Mouse (Mus musculus) heart, embryonic 10.5 days (tissue): Measurements from ENCODE around the gene Mrpl35. TPM values are rescaled to one million over a fixed set of nuclear protein-coding genes. Genes with fewer than 3 reads are reported as not detected.
"Not testable (repeated sequence)": the region's sequence is repeated elsewhere in the genome, so short reads cannot be mapped to it uniquely, and the experiment has no call there.

ENCODE experiments used
- DNase-seq: peaks from one replicate; pipeline ENCODE4 v3.0.0-alpha.2; 2017; ENCODE audit warnings: low spot score
- H3K27ac ChIP-seq: fragments of 300-500 bp; sonication (generic); 2 replicates; pipeline ENCODE4 v1.5.1; 2016; ENCODE audit warnings: mild to moderate bottlenecking
- H3K27me3 ChIP-seq: fragments of 300-500 bp; sonication (generic); 2 replicates; pipeline ENCODE4 v1.6.1; 2016; ENCODE audit warnings: mild to moderate bottlenecking; ENCODE audit not compliant: poor library complexity, insufficient read depth, severe bottlenecking
- H3K36me3 ChIP-seq: fragments of 300-500 bp; sonication (generic); 2 replicates; pipeline ENCODE4 v1.6.1; 2016; ENCODE audit warnings: mild to moderate bottlenecking, moderate library complexity
- H3K4me1 ChIP-seq: fragments of 300-500 bp; sonication (generic); 2 replicates; pipeline ENCODE4 v1.6.1; 2016; ENCODE audit warnings: mild to moderate bottlenecking
- H3K4me3 ChIP-seq: fragments of 300-500 bp; sonication (generic); 2 replicates; pipeline ENCODE4 v1.5.1; 2016; ENCODE audit warnings: mild to moderate bottlenecking, moderate library complexity
- H3K9me3 ChIP-seq: fragments of 300-500 bp; sonication (generic); 2 replicates; pipeline ENCODE4 v1.6.1; 2016; ENCODE audit warnings: mild to moderate bottlenecking, moderate library complexity
- WGBS: fragments of 180-500 bp; shearing (Covaris S2); methylation state at CpG from one replicate; pipeline ENCODE4 v1.1.7; 2016; 5-methylcytosine and 5-hydroxymethylcytosine counted together
- polyA plus RNA-seq: library from polyadenylated mRNA; unstranded; fragments of >200 nt; fragmentation: Nextera tagmentation; extraction: Ambion mirVana; gene quantifications from 2 replicates; pipeline ENCODE4 v1.2.1, GENCODE M21; 2016

The Mrpl35 gene
- polyA plus RNA-seq: 64.7 and 68.8 TPM in 2 replicates

DNA sequence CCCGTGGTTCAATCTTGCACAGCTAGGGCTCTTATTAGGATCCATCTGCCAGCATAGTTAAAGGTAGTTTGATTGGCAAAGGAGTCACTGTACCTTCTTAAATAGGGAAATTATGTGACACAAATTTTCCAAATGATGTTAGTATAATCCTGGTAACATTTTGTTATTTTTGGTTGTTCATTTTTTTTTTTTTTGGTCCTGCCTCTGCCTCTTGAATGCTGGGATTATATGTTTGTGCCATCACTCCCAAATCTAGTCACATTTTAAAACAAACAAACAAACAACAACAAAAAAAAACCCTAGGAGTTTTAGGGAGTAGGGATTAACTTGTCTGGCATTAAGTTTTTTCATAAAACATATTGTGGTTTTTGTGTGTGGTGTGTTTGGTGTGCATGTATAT, at the start of gene Mrpl35:
Gene Mrpl35, minus strand, starts transcription at position 101 of the 400 bp plus-strand sequence.
- WGBS: 35% methylated on average over 1 of the region's 1 CpGs
- DNase-seq: no peak

DNA sequence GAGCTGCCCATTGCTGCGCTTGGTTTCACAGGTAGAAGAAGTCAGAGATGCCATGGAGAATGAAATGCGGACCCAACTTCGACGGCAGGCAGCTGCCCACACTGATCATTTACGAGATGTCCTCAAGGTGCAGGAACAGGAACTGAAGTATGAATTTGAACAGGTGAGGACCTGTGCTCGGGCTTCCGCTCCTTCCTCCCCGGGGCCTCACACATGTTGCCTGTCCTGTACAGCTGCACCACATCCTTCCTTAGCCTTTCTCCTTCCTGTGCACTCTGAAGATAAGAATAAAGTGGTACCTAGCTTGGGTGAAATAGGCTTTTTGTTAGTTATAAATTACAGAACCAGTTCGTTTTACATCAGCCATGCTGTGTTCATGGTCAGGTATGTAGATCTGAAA, 44.6 kb upstream of the Mrpl35 start:
- Histone ChIP-seq H3K27me3 (no peaks in the 10 kb centered on the region), H3K4me1 (no peaks in the 10 kb centered on the region), H3K27ac (no peak overlapping the region), H3K4me3 (no peak overlapping the region), H3K36me3 (peaks cover 85% of the 10 kb centered on the region), H3K9me3 (no peaks in the 10 kb centered on the region)
- DNase-seq: no peak
- 95% methylated on average over 9 of the region's 9 CpGs for WGBS

More for the DNA sequence above, at the start of gene Mrpl35:
- no peaks in the 10 kb centered on the region for H3K27me3 ChIP-seq
- no peak within 1 kb of the TSS for H3K27ac ChIP-seq
- H3K36me3 ChIP-seq: no peaks in the 10 kb centered on the region
- H3K4me1 ChIP-seq: peaks cover 7% of the 10 kb centered on the region; the same call in 1 of the 2 replicates
- no peaks in the 10 kb centered on the region for H3K9me3 ChIP-seq
- no peak within 1 kb of the TSS for H3K4me3 ChIP-seq

DNA sequence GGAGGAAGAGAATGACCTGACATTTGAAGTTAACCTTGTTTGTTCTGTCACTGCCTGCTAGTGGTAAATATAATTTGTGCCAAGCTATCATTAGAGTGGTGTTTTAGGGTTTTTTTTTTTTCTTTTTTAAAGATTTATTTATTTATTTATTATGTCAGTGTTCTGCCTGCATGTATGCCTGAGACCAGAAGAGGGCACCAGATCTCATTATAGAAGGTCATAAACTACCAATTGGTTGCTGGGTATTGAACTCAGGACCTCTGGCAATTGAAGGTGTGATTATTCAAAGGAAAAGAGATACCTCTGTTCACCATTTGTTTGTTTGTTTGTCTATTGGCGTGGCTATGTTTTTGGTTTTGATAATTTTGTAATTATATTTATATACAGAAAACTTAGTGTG, 42.0 kb upstream of the Mrpl35 start:
- no peak for DNase-seq
- no peaks in the 10 kb centered on the region for H3K9me3 ChIP-seq
- peaks cover 86% of the 10 kb centered on the region for H3K36me3 ChIP-seq
- no peak overlapping the region for H3K4me3 ChIP-seq
- H3K27me3 ChIP-seq: no peaks in the 10 kb centered on the region
- no peak overlapping the region for H3K27ac ChIP-seq
- no peaks in the 10 kb centered on the region for H3K4me1 ChIP-seq
- 79% methylated on average over 1 of the region's 1 CpGs for WGBS

DNA sequence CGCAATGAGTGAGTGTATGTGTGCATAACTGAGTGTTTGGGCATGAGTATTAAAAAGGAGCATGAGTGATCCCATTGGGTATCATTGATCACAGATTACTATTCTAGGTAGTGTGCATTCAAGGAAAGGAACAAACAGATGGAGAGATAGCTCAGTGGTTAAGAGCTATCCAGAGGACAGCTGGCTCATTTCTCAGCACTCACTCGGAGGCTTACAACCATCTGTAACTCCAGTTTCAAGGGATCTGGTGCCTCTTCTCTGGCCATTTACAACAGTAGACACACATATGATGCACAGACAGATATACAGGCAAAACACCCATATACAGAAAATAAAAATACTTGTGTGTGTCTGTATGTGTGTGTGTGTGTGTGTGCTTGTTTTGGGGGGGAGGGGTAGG, 41.0 kb upstream of the Mrpl35 start:
- H3K4me1 ChIP-seq: no peaks in the 10 kb centered on the region
- H3K36me3 ChIP-seq: peaks cover 86% of the 10 kb centered on the region
- 93% methylated on average over 2 of the region's 2 CpGs for WGBS
- no peak overlapping the region for H3K4me3 ChIP-seq
- no peak overlapping the region for H3K27ac ChIP-seq
- no peaks in the 10 kb centered on the region for H3K9me3 ChIP-seq
- no peaks in the 10 kb centered on the region for H3K27me3 ChIP-seq
- DNase-seq: no peak

DNA sequence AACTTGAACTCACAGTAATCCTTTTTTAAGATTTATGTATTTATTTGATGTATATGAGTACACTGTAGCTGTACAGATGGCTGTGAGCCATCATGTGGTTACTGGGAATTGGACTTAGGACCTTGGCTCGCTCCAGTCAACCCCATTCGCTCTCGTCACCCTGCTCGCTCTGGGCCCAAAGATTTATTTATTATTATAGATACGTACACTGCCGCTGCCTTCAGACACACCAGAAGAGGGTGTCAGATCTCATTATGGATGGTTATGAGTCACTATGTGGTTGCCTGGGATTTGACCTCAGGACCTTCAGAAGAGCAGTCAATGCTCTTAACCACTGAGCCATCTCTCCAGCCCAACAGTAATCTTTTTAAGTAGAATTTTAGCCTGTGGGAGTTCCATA, 20.1 kb upstream of the Mrpl35 start:
- not testable (repeated sequence) for H3K4me1 ChIP-seq, H3K9me3 ChIP-seq, H3K4me3 ChIP-seq, H3K27ac ChIP-seq, H3K27me3 ChIP-seq, DNase-seq
- H3K36me3 ChIP-seq: peaks cover 57% of the 10 kb centered on the region
- 95% methylated on average over 6 of the region's 6 CpGs for WGBS

DNA sequence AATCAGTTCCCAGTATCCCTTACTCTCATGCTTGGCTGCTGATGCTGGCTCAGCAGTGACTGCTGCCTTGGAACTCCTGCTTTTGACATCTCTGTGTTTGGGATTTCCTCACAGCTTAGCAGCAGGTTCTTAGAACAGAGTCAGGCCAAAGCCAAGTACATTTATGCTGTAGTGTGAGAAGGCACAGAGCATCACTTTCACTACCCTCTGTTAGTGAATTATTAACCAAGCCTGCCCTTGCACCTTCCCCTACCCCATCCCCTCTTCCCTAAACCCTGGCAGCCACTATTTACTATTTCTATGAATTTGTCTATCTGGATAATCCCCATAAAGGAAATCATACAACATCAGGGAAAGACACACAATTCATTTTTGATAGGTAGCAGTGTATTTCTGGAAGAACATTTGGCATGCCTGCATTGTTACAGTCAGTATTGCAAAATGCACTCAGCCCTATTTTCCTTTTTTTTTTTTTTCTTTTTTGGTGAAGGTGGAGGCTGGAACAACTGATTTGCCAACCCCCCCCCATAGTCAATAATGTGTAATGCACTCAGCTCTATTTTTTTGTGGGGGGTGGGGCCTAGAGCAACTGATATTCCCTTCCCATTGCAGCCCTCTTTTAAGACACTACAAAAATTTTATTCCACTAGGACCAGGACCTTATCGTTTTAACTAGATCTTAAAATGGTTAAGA, 14.0 kb upstream of the Mrpl35 start:
- Histone ChIP-seq H3K36me3 (peaks cover 25% of the 10 kb centered on the region), H3K4me1 (no peaks in the 10 kb centered on the region), H3K27ac (no peak overlapping the region), H3K9me3 (no peaks in the 10 kb centered on the region), H3K4me3 (no peak overlapping the region), H3K27me3 (no peaks in the 10 kb centered on the region)
- 93% methylated on average over 1 of the region's 1 CpGs for WGBS
- DNase-seq: no peak

GRCm38 (mm10) chr6:71839815-71840214, 13.0 kb upstream of the Mrpl35 start:
- Histone ChIP-seq H3K36me3 (peaks cover 24% of the 10 kb centered on the region), H3K4me1 (no peaks in the 10 kb centered on the region), H3K27ac (no peak overlapping the region), H3K4me3 (no peak overlapping the region), H3K27me3 (no peaks in the 10 kb centered on the region), H3K9me3 (no peaks in the 10 kb centered on the region)
- no peak for DNase-seq

GRCm38 (mm10) chr6:71836811-71837210, 10.0 kb upstream of the Mrpl35 start:
- no peaks in the 10 kb centered on the region for H3K9me3 ChIP-seq
- 61% methylated on average over 2 of the region's 2 CpGs for WGBS
- DNase-seq: no peak
- peaks cover 30% of the 10 kb centered on the region for H3K36me3 ChIP-seq
- no peak overlapping the region for H3K4me3 ChIP-seq
- no peak overlapping the region for H3K27ac ChIP-seq
- H3K27me3 ChIP-seq: no peaks in the 10 kb centered on the region
- H3K4me1 ChIP-seq: peaks cover 8% of the 10 kb centered on the region

GRCm38 (mm10) chr6:71831581-71831960, 4.8 kb upstream of the Mrpl35 start:
- DNase-seq: peak; percentile 99
- Histone ChIP-seq H3K36me3 (peaks cover 26% of the 10 kb centered on the region), H3K4me3 (peak overlapping the region; percentile 83), H3K9me3 (no peaks in the 10 kb centered on the region), H3K27me3 (no peaks in the 10 kb centered on the region), H3K27ac (peak overlapping the region; percentile 93), H3K4me1 (peaks cover 8% of the 10 kb centered on the region)
- under 1% methylated on average over 21 of the region's 21 CpGs for WGBS

DNA sequence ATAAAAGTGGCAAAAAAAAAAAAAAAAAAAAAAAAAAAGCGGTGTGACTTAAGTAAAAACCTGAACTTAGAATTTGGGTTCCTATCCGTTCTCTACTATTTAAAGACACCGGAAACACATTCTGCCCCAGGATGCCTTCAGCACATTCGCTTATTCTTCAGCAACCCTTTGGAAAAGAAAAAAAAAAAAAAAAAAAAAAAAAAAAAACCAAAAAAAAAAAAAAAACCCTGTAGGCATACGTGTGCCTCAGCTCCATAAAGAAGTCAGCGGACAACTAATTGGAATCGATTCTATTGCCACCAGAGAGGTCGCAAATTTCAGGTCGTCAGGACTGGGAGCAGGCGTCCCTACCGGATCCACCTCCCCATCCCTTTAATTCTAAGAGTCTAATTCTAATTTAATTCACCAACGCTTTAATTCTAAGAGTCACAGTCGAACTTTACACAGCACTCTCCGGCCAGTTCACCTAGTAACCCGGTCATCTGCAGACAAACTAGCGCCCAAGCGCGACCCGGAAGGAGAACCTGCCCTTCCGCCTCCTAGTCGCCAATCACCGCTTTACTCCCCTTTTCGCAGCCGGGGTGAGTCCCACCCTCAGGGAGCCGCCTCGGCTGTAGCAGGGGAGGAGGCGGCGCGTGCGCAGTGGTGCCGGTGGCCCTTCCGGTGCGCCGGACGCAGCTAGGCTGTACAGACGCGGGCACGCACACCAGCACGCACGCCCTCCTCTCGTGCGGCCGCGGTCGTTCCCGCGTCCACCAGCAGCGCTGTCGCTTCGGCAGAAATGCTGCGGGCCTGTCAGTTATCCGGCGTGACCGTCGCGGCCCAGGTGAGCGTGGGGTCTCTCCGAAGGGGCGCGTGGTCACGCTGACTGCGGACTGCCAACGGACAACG, 4.2 kb upstream of the Mrpl35 start, which contains the start of gene Immt:
Gene Immt, plus strand, starts transcription at position 642 of the 891 bp plus-strand sequence.
- WGBS: under 1% methylated on average over 63 of the region's 64 CpGs
- no peaks in the 10 kb centered on the region for H3K27me3 ChIP-seq
- peaks cover 20% of the 10 kb centered on the region for H3K36me3 ChIP-seq
- DNase-seq: peak; percentile 99
- H3K27ac ChIP-seq: peak within 1 kb of the TSS; percentile 93
- H3K4me1 ChIP-seq: peaks cover 8% of the 10 kb centered on the region
- peak within 1 kb of the TSS; percentile 83 for H3K4me3 ChIP-seq
- no peaks in the 10 kb centered on the region for H3K9me3 ChIP-seq

GRCm38 (mm10) chr6:71829768-71830167, 3.0 kb upstream of the Mrpl35 start:
- Histone ChIP-seq H3K36me3 (peaks cover 10% of the 10 kb centered on the region), H3K27ac (no peak overlapping the region), H3K9me3 (no peaks in the 10 kb centered on the region), H3K4me3 (no peak overlapping the region), H3K27me3 (no peaks in the 10 kb centered on the region), H3K4me1 (peaks cover 8% of the 10 kb centered on the region)
- 81% methylated on average over 9 of the region's 9 CpGs for WGBS
- no peak for DNase-seq

DNA sequence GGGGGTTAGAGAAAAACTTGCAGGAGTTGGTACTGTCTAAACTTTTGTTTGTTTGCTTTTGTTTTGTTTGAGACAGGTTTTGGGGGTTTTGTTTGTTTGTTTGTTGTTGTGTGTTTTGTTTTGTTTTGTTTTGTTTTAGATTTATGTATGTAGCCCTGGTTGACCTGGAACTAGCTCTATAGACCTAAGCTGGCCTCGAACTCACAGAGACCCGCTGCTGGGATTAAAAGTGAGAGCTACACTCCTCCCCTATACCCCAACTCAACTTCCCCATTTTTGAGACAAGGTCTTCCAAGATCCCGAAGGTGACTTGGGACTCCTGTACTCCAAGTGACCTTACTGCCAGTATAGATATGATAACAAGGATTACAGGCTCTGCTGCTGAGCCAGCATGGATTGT, 2.8 kb downstream of the Mrpl35 start:
- Histone ChIP-seq H3K27me3 (no peaks in the 10 kb centered on the region), H3K36me3 (0 out of 2 replicates have a peak, but pooled peaks cover 2% of the 10 kb centered on the region), H3K4me1 (peaks cover 8% of the 10 kb centered on the region; the same call in 1 of the 2 replicates), H3K27ac (peak overlapping the region; percentile 87), H3K4me3 (peak overlapping the region; percentile 75), H3K9me3 (no peaks in the 10 kb centered on the region)
- WGBS: 34% methylated on average over 3 of the region's 3 CpGs
- no peak for DNase-seq

DNA sequence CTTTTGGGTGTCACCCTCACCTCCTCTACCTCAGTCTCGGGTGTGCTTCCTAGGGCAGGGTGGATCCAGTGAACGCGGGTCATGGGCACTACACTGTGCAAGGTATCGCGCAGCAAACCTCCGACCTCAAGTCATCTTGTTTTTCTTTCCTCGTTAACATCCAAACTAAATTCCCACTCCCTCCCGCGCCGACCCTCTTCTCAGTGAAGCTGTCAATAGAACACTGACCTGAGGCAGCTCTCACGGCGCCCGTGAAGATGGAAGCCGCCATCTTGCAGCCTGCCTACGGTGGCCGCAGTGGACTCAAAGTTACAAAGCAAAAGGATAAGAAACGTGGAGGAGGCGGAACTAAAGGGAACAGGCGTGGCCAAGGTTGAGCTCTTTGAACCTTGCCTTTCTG, 3.3 kb downstream of the Mrpl35 start:
- Histone ChIP-seq H3K27me3 (no peaks in the 10 kb centered on the region), H3K9me3 (no peaks in the 10 kb centered on the region), H3K36me3 (peaks cover 5% of the 10 kb centered on the region), H3K4me1 (peaks cover 8% of the 10 kb centered on the region; the same call in 1 of the 2 replicates), H3K27ac (peak overlapping the region; percentile 87), H3K4me3 (peak overlapping the region; percentile 75)
- WGBS: 0% methylated on average over 19 of the region's 19 CpGs
- DNase-seq: peak; percentile 96
